Mouse (Mus musculus) intestine, embryonic 16.5 days (tissue): ENCODE data around the gene Tfdp2. TPM values are rescaled to one million over a fixed set of nuclear protein-coding genes. Genes with fewer than 3 reads are reported as not detected.

Experiments used
- ATAC-seq: fragments of 200-750 bp; cut with Nextera tagmentation; 2 replicates; pipeline ENCODE4 v1.8.0; 2017; ENCODE audit warnings: moderate TSS enrichment, moderate library complexity
- H3K27ac ChIP-seq: fragments of 300-500 bp; sonication (generic); 2 replicates; pipeline ENCODE4 v1.5.1; 2014; ENCODE audit warnings: mild to moderate bottlenecking, low read length
- H3K27me3 ChIP-seq: fragments of 300-500 bp; sonication (generic); replicated peaks from 2 replicates; pipeline ENCODE4 v1.6.1; 2014; ENCODE audit warnings: low read length, control low read depth, mixed read lengths; ENCODE audit not compliant: control insufficient read depth, insufficient read depth
- H3K36me3 ChIP-seq: fragments of 300-500 bp; sonication (generic); 2 replicates; pipeline ENCODE4 v1.6.1; 2014; ENCODE audit warnings: low read length, control low read depth; ENCODE audit not compliant: control insufficient read depth, insufficient read depth
- H3K4me1 ChIP-seq: fragments of 300-500 bp; sonication (generic); 2 replicates; pipeline ENCODE4 v1.6.1; 2014; ENCODE audit warnings: low read length, control low read depth, mixed read lengths; ENCODE audit not compliant: control insufficient read depth, insufficient read depth
- H3K4me2 ChIP-seq: fragments of 300-500 bp; sonication (generic); 2 replicates; pipeline ENCODE4 v1.6.1; 2014; ENCODE audit warnings: low read depth, low read length, control low read depth
- H3K4me3 ChIP-seq: fragments of 300-500 bp; sonication (generic); 2 replicates; pipeline ENCODE4 v1.5.1; 2014; ENCODE audit warnings: mild to moderate bottlenecking, low read length
- H3K9ac ChIP-seq: fragments of 300-500 bp; sonication (generic); 2 replicates; pipeline ENCODE4 v1.6.1; 2014; ENCODE audit warnings: low read depth, low read length
- H3K9me3 ChIP-seq: fragments of 300-500 bp; sonication (generic); 2 replicates; pipeline ENCODE4 v1.6.1; 2016; ENCODE audit warnings: low read length, control low read depth; ENCODE audit not compliant: control insufficient read depth
- WGBS: fragments of 180-500 bp; shearing (Covaris S2); extraction: QIAGEN DNeasy Blood & Tissue Kit; methylation state at CpG from one replicate; pipeline ENCODE4 v1.1.7; 2014; 5-methylcytosine and 5-hydroxymethylcytosine counted together
- polyA plus RNA-seq: library from polyadenylated mRNA; unstranded; fragments of >200 nt; fragmentation: Nextera tagmentation; extraction: Ambion mirVana; gene quantifications from 2 replicates; pipeline ENCODE4 v1.2.1, GENCODE M21; 2015

Tfdp2 gene
- polyA plus RNA-seq, 1 experiment from 2014 or later: 28.2 TPM

DNA sequence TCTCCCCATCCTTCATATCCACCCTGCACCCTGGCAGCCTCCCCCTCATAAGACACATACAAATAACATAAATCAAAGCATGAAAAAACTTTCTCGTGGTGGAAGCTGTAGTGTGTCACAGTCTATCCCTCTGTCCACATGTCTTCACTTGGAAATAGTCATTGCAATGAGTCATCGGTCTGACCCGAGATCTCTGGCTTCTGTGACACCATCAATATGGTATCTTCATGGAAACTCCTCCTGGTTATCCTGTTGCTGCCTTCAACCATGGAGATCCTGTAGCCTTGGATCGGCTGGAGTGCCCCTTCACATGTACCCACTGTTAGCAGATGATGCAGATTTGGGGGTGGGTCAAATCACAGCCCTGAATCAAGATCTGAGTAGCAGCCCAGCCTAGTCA, 11.2 kb upstream of the Tfdp2 start:
- Histone ChIP-seq H3K27ac (no peak overlapping the region), H3K36me3 (no peaks in the 10 kb centered on the region), H3K9ac (no peak overlapping the region), H3K9me3 (no peaks in the 10 kb centered on the region), H3K27me3 (no peaks in the 10 kb centered on the region), H3K4me1 (no peaks in the 10 kb centered on the region), H3K4me2 (no peak overlapping the region), H3K4me3 (no peak overlapping the region)
- WGBS: 73% methylated on average over 4 of the region's 4 CpGs
- no peak for ATAC-seq

DNA sequence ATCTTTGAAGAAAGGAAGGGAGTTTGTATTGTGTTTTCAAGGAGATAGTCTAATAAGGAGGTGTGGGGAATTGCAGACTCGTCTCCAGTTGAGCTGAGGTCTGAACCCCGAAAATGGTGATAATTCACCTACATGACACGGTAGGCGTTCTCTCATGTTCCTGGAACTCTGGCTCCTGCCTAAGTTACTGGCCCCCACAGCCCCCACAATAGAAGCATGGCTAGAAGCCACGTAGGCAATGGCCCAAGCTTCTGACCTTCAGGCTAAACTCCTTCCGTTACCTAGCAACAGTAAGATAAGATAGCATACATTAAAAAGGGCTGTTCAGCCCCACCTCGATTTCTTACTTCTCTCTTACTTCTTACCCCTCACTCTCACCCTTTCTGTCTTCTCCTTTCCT, 9.4 kb upstream of the Tfdp2 start:
- no peaks in the 10 kb centered on the region for H3K9me3 ChIP-seq
- no peak overlapping the region for H3K27ac ChIP-seq
- ATAC-seq: no peak
- no peak overlapping the region for H3K4me2 ChIP-seq
- no peak overlapping the region for H3K4me3 ChIP-seq
- no peak overlapping the region for H3K9ac ChIP-seq
- WGBS: 61% methylated on average over 7 of the region's 7 CpGs
- no peaks in the 10 kb centered on the region for H3K27me3 ChIP-seq
- H3K4me1 ChIP-seq: no peaks in the 10 kb centered on the region
- H3K36me3 ChIP-seq: no peaks in the 10 kb centered on the region

DNA sequence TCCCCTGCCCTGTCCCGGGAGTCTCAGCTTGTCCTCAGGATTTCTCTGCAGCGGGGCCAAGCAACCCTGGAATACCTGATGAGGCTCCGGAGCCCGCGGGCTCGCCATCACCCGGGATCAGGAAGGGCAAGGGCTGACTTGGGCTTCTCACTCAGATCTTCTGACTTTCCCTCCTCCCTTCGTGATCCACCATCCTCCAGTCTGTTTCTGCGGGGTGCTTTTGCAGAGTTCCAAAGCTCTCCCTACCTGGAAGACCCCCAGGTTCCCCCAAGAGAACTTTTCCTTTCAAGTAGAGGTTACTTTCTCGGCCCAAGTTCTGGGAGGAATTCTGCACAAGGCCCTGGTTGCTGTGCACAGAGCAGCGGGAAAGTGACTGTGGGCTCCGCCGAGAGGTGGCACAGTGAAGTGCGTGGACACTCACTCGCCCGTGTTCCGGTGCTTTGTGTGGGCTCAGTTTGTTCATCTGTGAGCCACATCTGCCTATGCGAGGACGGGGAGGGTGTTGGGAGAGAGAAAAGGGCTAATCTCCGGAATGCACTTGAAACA, 634 bp downstream of the Tfdp2 start:
- H3K27ac ChIP-seq: peak overlapping the region; percentile 95
- no peaks in the 10 kb centered on the region for H3K36me3 ChIP-seq
- peak overlapping the region; percentile 88 for H3K9ac ChIP-seq
- peaks cover 12% of the 10 kb centered on the region for H3K4me1 ChIP-seq
- H3K4me3 ChIP-seq: peak overlapping the region; percentile 89
- ATAC-seq: peak; percentile 26; the same call in 1 of the 2 replicates
- WGBS: under 1% methylated on average over 20 of the region's 20 CpGs
- no peaks in the 10 kb centered on the region for H3K27me3 ChIP-seq
- no peaks in the 10 kb centered on the region for H3K9me3 ChIP-seq
- peak overlapping the region; percentile 72 for H3K4me2 ChIP-seq

DNA sequence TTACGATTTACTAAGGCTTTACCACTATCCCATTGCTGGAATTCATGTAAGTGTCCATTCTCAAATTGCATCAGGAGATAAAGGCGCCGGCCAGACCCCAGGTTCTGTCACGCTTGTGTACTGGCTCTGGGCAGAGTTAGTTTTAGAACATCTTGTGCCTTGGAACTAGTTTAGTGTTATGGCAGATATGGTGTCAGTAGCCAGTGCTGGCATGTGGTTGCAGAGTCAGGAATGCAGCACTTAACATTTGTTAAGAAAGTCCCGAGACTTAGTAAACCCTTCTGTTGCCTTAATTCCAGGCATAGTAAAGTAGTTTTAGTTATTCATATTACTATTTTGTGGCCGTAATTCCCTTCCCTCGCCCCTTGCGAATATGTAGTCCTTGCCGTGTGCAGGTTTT, 1.7 kb downstream of the Tfdp2 start:
- no peak for ATAC-seq
- H3K9ac ChIP-seq: no peak overlapping the region
- 55% methylated on average over 9 of the region's 9 CpGs for WGBS

DNA sequence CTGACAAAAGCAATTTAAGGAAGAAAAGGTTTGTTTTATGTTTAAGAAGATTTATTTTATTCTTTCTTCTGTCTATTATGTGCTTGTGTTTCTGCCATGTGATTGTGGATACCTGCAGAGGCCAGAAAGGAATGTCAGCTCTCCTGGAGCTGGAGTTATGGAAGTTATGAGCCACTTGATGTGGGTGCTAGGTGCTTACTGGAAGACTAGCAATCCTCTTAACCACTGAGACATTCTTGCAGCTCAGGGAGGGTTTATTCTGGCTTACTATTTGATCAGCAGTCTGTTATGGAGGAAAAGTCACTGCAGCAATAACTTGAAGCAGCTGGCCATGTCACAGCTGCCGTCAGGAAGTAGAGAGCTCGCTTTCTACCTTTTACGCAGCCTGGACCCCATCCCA, 7.6 kb downstream of the Tfdp2 start:
- Histone ChIP-seq H3K36me3 (no peaks in the 10 kb centered on the region), H3K4me1 (no peaks in the 10 kb centered on the region), H3K9me3 (no peaks in the 10 kb centered on the region), H3K9ac (no peak overlapping the region), H3K27ac (no peak overlapping the region), H3K4me2 (no peak overlapping the region), H3K4me3 (no peak overlapping the region), H3K27me3 (no peaks in the 10 kb centered on the region)
- WGBS: 88% methylated on average over 3 of the region's 3 CpGs
- ATAC-seq: no peak

More for the DNA sequence above, 1.7 kb downstream of the Tfdp2 start:
- Histone ChIP-seq H3K9me3 (no peaks in the 10 kb centered on the region), H3K27ac (no peak overlapping the region), H3K36me3 (no peaks in the 10 kb centered on the region), H3K4me3 (0 out of 2 replicates have a peak overlapping the region, but pooled peaks have one; percentile 89), H3K4me1 (peaks cover 12% of the 10 kb centered on the region), H3K27me3 (no peaks in the 10 kb centered on the region), H3K4me2 (peak overlapping the region; percentile 72)

DNA sequence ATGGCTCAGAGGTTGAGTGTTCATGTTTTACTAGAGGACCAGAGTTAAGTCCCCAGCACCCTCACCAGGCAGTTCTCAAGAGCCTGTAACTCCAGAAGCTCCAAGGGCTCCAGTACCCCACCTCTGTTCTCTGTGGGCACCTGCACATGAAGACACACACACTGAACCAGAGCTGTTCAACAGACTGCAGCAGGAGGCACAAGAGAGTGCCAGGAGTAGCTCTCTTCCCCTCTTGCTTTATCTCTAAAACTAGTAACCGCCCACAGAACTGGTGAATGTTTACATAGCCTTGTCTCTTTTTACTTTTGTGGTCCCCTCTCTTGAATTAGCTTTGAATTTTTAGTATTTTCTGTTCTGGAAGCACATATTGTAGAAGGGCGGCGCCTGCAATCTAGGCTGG, 11.4 kb downstream of the Tfdp2 start:
- Histone ChIP-seq H3K27ac (no peak overlapping the region), H3K4me3 (no peak overlapping the region), H3K36me3 (no peaks in the 10 kb centered on the region), H3K4me2 (no peak overlapping the region), H3K27me3 (no peaks in the 10 kb centered on the region), H3K9ac (no peak overlapping the region), H3K4me1 (no peaks in the 10 kb centered on the region), H3K9me3 (no peaks in the 10 kb centered on the region)
- 87% methylated on average over 3 of the region's 3 CpGs for WGBS
- ATAC-seq: no peak

DNA sequence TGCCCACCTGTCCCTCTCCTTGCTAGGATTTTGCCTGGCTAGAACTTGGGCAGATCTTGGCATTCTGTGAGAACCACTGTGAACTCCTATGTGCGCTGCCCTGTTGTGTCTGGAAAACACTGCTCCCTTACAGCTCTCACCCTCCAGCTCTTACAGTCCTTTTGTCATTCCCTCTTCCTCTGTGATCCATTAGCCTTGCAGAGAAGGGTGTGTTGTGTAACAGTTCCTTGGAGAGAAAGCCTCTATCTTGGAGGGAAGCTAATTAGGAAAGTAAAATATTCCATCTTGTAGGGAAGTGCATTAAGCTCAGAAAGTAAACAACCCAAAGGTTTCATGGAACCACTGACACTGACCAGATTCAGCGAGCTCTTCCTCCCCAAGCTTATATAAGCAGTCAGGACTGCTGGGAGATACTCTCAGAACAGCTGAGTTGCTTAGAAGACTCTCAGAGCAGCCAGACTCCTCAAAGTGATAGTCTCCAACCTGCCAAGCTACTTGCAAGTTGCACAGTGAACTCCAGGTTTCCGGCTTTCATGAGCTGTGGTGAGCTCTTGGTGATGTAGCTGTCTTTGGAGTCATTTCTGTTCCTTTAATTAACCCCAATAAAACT, 17.1 kb downstream of the Tfdp2 start:
- H3K9ac ChIP-seq: no peak overlapping the region
- no peak overlapping the region for H3K4me3 ChIP-seq
- no peak for ATAC-seq
- no peaks in the 10 kb centered on the region for H3K36me3 ChIP-seq
- WGBS: 56% methylated on average over 3 of the region's 3 CpGs
- H3K9me3 ChIP-seq: no peaks in the 10 kb centered on the region
- H3K27ac ChIP-seq: no peak overlapping the region
- no peaks in the 10 kb centered on the region for H3K4me1 ChIP-seq
- H3K27me3 ChIP-seq: no peaks in the 10 kb centered on the region
- H3K4me2 ChIP-seq: no peak overlapping the region

DNA sequence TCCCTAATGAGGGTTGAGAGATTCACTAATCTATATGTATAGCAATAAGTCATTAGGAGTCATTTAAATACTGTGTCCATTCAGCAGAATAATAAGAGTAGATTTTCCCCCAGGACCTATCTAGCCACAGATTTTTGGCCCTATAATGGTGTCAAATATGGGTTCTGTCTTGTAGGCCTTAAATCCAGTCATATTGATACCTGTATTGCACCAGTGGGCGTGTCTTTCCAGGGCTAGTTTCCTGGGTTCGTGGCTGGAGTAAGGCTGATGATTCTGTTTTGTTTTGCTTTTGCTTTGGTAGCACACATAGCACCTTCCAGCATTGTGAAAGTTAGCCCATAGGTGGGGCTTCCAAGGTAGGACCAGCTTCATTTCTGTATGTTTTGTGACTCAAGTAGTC, 18.1 kb downstream of the Tfdp2 start:
- no peak overlapping the region for H3K27ac ChIP-seq
- H3K9me3 ChIP-seq: no peaks in the 10 kb centered on the region
- no peaks in the 10 kb centered on the region for H3K4me1 ChIP-seq
- H3K9ac ChIP-seq: no peak overlapping the region
- H3K4me2 ChIP-seq: no peak overlapping the region
- ATAC-seq: no peak
- WGBS: 89% methylated on average over 2 of the region's 2 CpGs
- H3K36me3 ChIP-seq: no peaks in the 10 kb centered on the region
- H3K4me3 ChIP-seq: no peak overlapping the region
- H3K27me3 ChIP-seq: no peaks in the 10 kb centered on the region

DNA sequence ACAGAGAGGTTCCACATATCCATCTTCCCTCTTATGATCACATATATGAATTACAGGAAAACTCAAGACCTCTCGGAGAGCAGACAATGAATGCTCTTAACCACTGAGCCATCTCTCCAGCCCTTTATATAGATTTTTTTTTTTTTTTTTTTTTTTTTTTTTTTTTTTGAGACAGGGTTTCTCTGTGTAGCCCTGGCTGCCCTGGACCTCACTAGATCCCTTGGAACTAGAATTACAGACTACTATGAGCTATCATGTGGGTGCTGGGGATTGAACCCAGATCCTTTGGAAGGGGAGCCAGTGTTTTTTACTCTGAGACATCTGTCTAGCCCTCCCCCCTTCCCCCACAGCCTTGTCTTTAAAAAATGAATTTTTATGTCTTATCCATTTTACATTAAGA, 21.2 kb downstream of the Tfdp2 start:
- Histone ChIP-seq H3K4me2 (no peak overlapping the region), H3K36me3 (no peaks in the 10 kb centered on the region), H3K4me3 (no peak overlapping the region), H3K9me3 (no peaks in the 10 kb centered on the region), H3K27ac (no peak overlapping the region), H3K27me3 (no peaks in the 10 kb centered on the region), H3K4me1 (no peaks in the 10 kb centered on the region), H3K9ac (no peak overlapping the region)
- ATAC-seq: no peak
- WGBS: 89% methylated on average over 1 of the region's 1 CpGs

DNA sequence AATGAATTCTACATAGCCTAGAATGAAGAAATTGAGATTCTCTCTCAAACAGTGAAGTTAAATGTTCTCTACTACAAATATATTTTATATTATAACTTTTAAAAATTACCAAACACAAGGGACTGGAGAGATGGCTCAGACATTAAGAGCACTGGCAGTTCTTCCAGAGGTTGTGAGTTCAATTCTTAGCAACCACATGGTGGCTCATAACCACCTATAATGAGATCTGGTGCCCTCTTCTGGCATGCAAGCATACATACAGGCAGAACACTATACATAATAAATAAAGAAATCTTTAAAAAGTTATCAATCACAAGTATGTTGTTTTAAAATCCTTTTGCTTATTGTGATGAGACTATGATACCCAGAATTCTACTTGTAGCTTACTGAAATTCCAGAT, 21.7 kb downstream of the Tfdp2 start:
- H3K27me3 ChIP-seq: no peaks in the 10 kb centered on the region
- H3K4me3 ChIP-seq: no peak overlapping the region
- H3K4me2 ChIP-seq: no peak overlapping the region
- no peak overlapping the region for H3K27ac ChIP-seq
- no peaks in the 10 kb centered on the region for H3K9me3 ChIP-seq
- ATAC-seq: no peak
- H3K9ac ChIP-seq: no peak overlapping the region
- H3K4me1 ChIP-seq: no peaks in the 10 kb centered on the region
- H3K36me3 ChIP-seq: no peaks in the 10 kb centered on the region
